In genomic region chr10:111880354-111880753, GRCm38 (mm10) we compare ENCODE assay signal across 29 mouse cellular contexts.
DNase-seq lines count a peak whose midpoint lies in the region; ATAC-seq lines count a peak whose summit lies in the region.
"Had no signal": no experiment of that assay in that cellular context is flagged by ENCODE, and none has a peak within 500 bp of the region (broad histone marks: within the 10 kb centered on the region; RNA-seq: fewer than 3 reads in every experiment).

No protein-coding gene starts in this region.

- H3K36me3 ChIP-seq in kidney, embryonic 15.5 days, result no peaks in the 10 kb centered on the region
- H3K36me3 ChIP-seq: embryonic facial prominence, embryonic 13.5 days; forebrain, embryonic 12.5 days; forebrain, embryonic 15.5 days; G1E; heart, embryonic 12.5 days; heart, embryonic 15.5 days; hindbrain, embryonic 10.5 days; hindbrain, embryonic 13.5 days; intestine, embryonic 15.5 days had no signal

- DNase-seq in kidney, adult 11 months, result no peak
- DNase-seq in 3134 (ENCODE audit: extremely low read depth, insufficient read length, low spot score) (peak; percentile 60), 3T3-L1 (ENCODE audit: low read depth, low spot score) (peak; percentile 43)
- no peak for DNase-seq in adrenal gland, adult 8-10 months
- DNase-seq in thymus, postnatal 14 days, result no peak
- DNase-seq: adrenal gland, postnatal 10 days; adrenal gland, postnatal 36 days; B cell, adult 2 months; cerebellum, adult 18-20 months; cerebellum, adult 9-10 months; cerebellum, postnatal 14 days; gastrocnemius, postnatal 10 days; gastrocnemius, postnatal 36 days; heart, postnatal 10 days; heart, postnatal 36 days had no signal

- no peaks in the 10 kb centered on the region for H3K9me3 ChIP-seq in kidney, embryonic 15.5 days (replicated peaks)
- H3K9me3 ChIP-seq: embryonic facial prominence, embryonic 13.5 days; forebrain, embryonic 12.5 days; forebrain, embryonic 15.5 days; G1E; heart, embryonic 12.5 days; heart, embryonic 15.5 days; hindbrain, embryonic 10.5 days; hindbrain, embryonic 13.5 days; intestine, embryonic 15.5 days had no signal

- H3K27me3 ChIP-seq in kidney, embryonic 15.5 days, result no peaks in the 10 kb centered on the region
- H3K27me3 ChIP-seq: CH12.LX; embryonic facial prominence, embryonic 13.5 days; forebrain, embryonic 12.5 days; forebrain, embryonic 15.5 days; heart, embryonic 12.5 days; heart, embryonic 15.5 days; intestine, embryonic 15.5 days had no signal

- 56% methylated on average over 3 of the region's 3 CpGs for WGBS in kidney, embryonic 15.5 days

- H3K4me1 ChIP-seq in kidney, embryonic 15.5 days, result peaks cover 19% of the 10 kb centered on the region; the same call in 1 of the 2 replicates
- H3K4me1 ChIP-seq: heart, embryonic 15.5 days; intestine, embryonic 15.5 days had no signal

- ATAC-seq in kidney, embryonic 15.5 days (replicated peaks; ENCODE audit: low FRiP score), result 0 out of 2 replicates have a peak, but pooled peaks have one; percentile 21
- ATAC-seq: activated CD4-positive, CD25-positive, alpha-beta regulatory T cell, adult 4 months; forebrain, embryonic 15.5 days; hindbrain, embryonic 16.5 days; intestine, embryonic 15.5 days had no signal

- no peak overlapping the region for H3K4me3 ChIP-seq in kidney, embryonic 15.5 days (replicated peaks)
- H3K4me3 ChIP-seq: embryonic facial prominence, embryonic 13.5 days; erythroblast, embryonic 14.5 days; forebrain, embryonic 12.5 days; forebrain, embryonic 15.5 days; heart, embryonic 12.5 days; heart, embryonic 15.5 days; hindbrain, embryonic 10.5 days; hindbrain, embryonic 13.5 days; intestine, embryonic 15.5 days had no signal

- H3K9ac ChIP-seq in kidney, embryonic 15.5 days, result no peak overlapping the region
- H3K9ac ChIP-seq: embryonic facial prominence, embryonic 13.5 days; forebrain, embryonic 12.5 days; forebrain, embryonic 15.5 days; heart, embryonic 12.5 days; heart, embryonic 15.5 days; hindbrain, embryonic 13.5 days; intestine, embryonic 15.5 days had no signal

- H3K27ac ChIP-seq in kidney, embryonic 15.5 days, result no peak overlapping the region
- H3K27ac ChIP-seq: embryonic facial prominence, embryonic 13.5 days; forebrain, embryonic 12.5 days; forebrain, embryonic 15.5 days; heart, embryonic 15.5 days; hindbrain, embryonic 10.5 days; hindbrain, embryonic 13.5 days; intestine, embryonic 15.5 days had no signal

- H3K4me2 ChIP-seq in kidney, embryonic 15.5 days, result no peak overlapping the region
- H3K4me2 ChIP-seq: embryonic facial prominence, embryonic 13.5 days; forebrain, embryonic 12.5 days; forebrain, embryonic 15.5 days; heart, embryonic 12.5 days; heart, embryonic 15.5 days; hindbrain, embryonic 13.5 days; intestine, embryonic 15.5 days had no signal

Comparison
In these comparisons a context has a peak if more than half of its experiments do, and no peak if none do; other contexts are left out.
1. DNase-seq: peak in 3134 (single experiment) and 3T3-L1 (single experiment); none in kidney, adult 11 months (single experiment), adrenal gland, adult 8-10 months (single experiment) and thymus, postnatal 14 days (single experiment).